Mouse (Mus musculus) MEL (cell line): Measurements from ENCODE around the gene Apoa5.

Experiments used
- CHD2 ChIP-seq: IDR thresholded peaks from 2 replicates; pipeline ENCODE4 v1.6.1; 2011; ENCODE audit warnings: low read length, improper control_type of control experiment
- CTCF ChIP-seq, 3 experiments: IDR thresholded peaks in 2 of 3; conservative IDR thresholded peaks in 1 of 3; 2 replicates each; pipeline ENCODE4 v1.5.1; 2011 to 2012; ENCODE audit warnings: low read length in 3 of 3, low read depth in 2 of 3, mild to moderate bottlenecking in 2 of 3, improper control_type of control experiment in 1 of 3, inconsistent platforms in 1 of 3, mixed read lengths in 1 of 3, moderate library complexity in 1 of 3; ENCODE audit not compliant: control insufficient read depth in 1 of 3, insufficient read depth in 1 of 3, poor library complexity in 1 of 3, severe bottlenecking in 1 of 3
- EP300 ChIP-seq, 2 experiments: IDR thresholded peaks; 2 replicates each; pipeline ENCODE4 v1.6.1; 2011; ENCODE audit warnings: improper control_type of control experiment in 2 of 2, low read length in 2 of 2, low read depth in 1 of 2, mild to moderate bottlenecking in 1 of 2
- GATA1 ChIP-seq: IDR thresholded peaks from 2 replicates; pipeline ENCODE4 v1.6.1; 2011; ENCODE audit warnings: low read depth, low read length, improper control_type of control experiment
- JUND ChIP-seq: IDR thresholded peaks from 2 replicates; pipeline ENCODE4 v1.6.1; 2011; ENCODE audit warnings: low read depth, mild to moderate bottlenecking, improper control_type of control experiment, low read length
- MAFK ChIP-seq: IDR thresholded peaks from 2 replicates; pipeline ENCODE4 v1.6.1; 2011; ENCODE audit warnings: low read depth, mild to moderate bottlenecking, low read length, improper control_type of control experiment, borderline replicate concordance
- MAX ChIP-seq: IDR thresholded peaks from 2 replicates; pipeline ENCODE4 v1.6.1; 2011; ENCODE audit warnings: low read length, improper control_type of control experiment
- POLR2A ChIP-seq, 2 experiments: IDR thresholded peaks; 2 replicates each; pipeline ENCODE4 v1.6.1; 2011 to 2012; ENCODE audit warnings: low read length in 2 of 2, mild to moderate bottlenecking in 2 of 2, control low read depth in 1 of 2, improper control_type of control experiment in 1 of 2, low read depth in 1 of 2, moderate library complexity in 1 of 2; ENCODE audit not compliant: control insufficient read depth in 1 of 2, insufficient read depth in 1 of 2, poor library complexity in 1 of 2
- POLR2AphosphoS2 ChIP-seq: IDR thresholded peaks from 2 replicates; pipeline ENCODE4 v1.6.1; 2011; ENCODE audit warnings: low read length, improper control_type of control experiment
- POLR2AphosphoS5 ChIP-seq: IDR thresholded peaks from 2 replicates; pipeline ENCODE4 v1.6.1; 2012; ENCODE audit warnings: low read depth, borderline replicate concordance, mild to moderate bottlenecking, inconsistent platforms, low read length, moderate library complexity, mixed read lengths
- UBTF ChIP-seq: IDR thresholded peaks from 2 replicates; pipeline ENCODE4 v1.6.1; 2012; ENCODE audit warnings: low read depth, mild to moderate bottlenecking, inconsistent platforms, low read length, improper control_type of control experiment, moderate library complexity, borderline replicate concordance; ENCODE audit not compliant: insufficient read depth
- USF2 ChIP-seq, 2 experiments: IDR thresholded peaks; 2 replicates each; pipeline ENCODE4 v1.6.1; 2011 to 2012; ENCODE audit warnings: improper control_type of control experiment in 2 of 2, low read length in 2 of 2, borderline replicate concordance in 1 of 2, inconsistent platforms in 1 of 2, low read depth in 1 of 2, mild to moderate bottlenecking in 1 of 2; ENCODE audit not compliant: insufficient read depth in 1 of 2
- ZKSCAN1 ChIP-seq: IDR thresholded peaks from 2 replicates; pipeline ENCODE4 v1.6.1; 2012; ENCODE audit warnings: low read depth, mild to moderate bottlenecking, inconsistent platforms, low read length, improper control_type of control experiment, moderate library complexity
- ZNF384 ChIP-seq: IDR thresholded peaks from 2 replicates; pipeline ENCODE4 v1.6.1; 2012; ENCODE audit warnings: low read depth, mild to moderate bottlenecking, inconsistent platforms, low read length, improper control_type of control experiment

GRCm38 (mm10) chr9:46269125-46269524 lies 692 bp downstream of the Apoa5 start:
- no peak for TF ChIP-seq UBTF
- TF ChIP-seq MAFK = no peak
- no peak for TF ChIP-seq USF2 (IDR thresholded peaks at IDR 0.05; ENCODE audit: borderline replicate concordance in 1 of 2, insufficient read depth in 1 of 2, low read depth in 1 of 2, low read length in 2 of 2)
- TF ChIP-seq POLR2A (IDR thresholded peaks at IDR 0.05; ENCODE audit: control insufficient read depth in 1 of 2, insufficient read depth in 1 of 2, low read depth in 1 of 2, low read length in 2 of 2, poor library complexity in 1 of 2) = no peak
- TF ChIP-seq JUND = no peak
- no peak for TF ChIP-seq CTCF (IDR thresholded peaks at IDR 0.05 in 2 of 3, conservative IDR thresholded peaks at IDR 0.05 in 1 of 3; ENCODE audit: control insufficient read depth in 1 of 3, insufficient read depth in 1 of 3, low read depth in 2 of 3, low read length in 3 of 3, poor library complexity in 1 of 3, severe bottlenecking in 1 of 3)
- no peak for TF ChIP-seq EP300 (IDR thresholded peaks at IDR 0.05; ENCODE audit: low read depth in 1 of 2, low read length in 2 of 2)
- TF ChIP-seq GATA1 = no peak
- no peak for TF ChIP-seq POLR2AphosphoS5
- TF ChIP-seq MAX = no peak
- TF ChIP-seq CHD2 = no peak
- no peak for TF ChIP-seq POLR2AphosphoS2
- TF ChIP-seq ZNF384 = no peak
- no peak for TF ChIP-seq ZKSCAN1
